Mouse (Mus musculus) intestine, postnatal 0 days (tissue): ENCODE measurements around the gene Zfand5. TPM values are rescaled to one million over a fixed set of nuclear protein-coding genes. Genes with fewer than 3 reads are reported as not detected.

Source experiments
- ATAC-seq: fragments of 200-750 bp; cut with Nextera tagmentation; 2 replicates; pipeline ENCODE4 v1.8.0; 2017; ENCODE audit warnings: mild to moderate bottlenecking, moderate TSS enrichment, moderate library complexity
- H3K27ac ChIP-seq: fragments of 300-500 bp; sonication (generic); 2 replicates; pipeline ENCODE4 v1.5.1; 2014; ENCODE audit warnings: mild to moderate bottlenecking, low read depth, low read length, moderate library complexity
- H3K27me3 ChIP-seq: fragments of 300-500 bp; sonication (generic); replicated peaks from 2 replicates; pipeline ENCODE4 v1.6.1; 2014; ENCODE audit warnings: low read length, mixed read lengths; ENCODE audit not compliant: control insufficient read depth, insufficient read depth
- H3K36me3 ChIP-seq: fragments of 300-500 bp; sonication (generic); 2 replicates; pipeline ENCODE4 v1.6.1; 2014; ENCODE audit warnings: mild to moderate bottlenecking, moderate library complexity; ENCODE audit not compliant: control insufficient read depth, insufficient read depth
- H3K4me1 ChIP-seq: fragments of 300-500 bp; sonication (generic); replicated peaks from 2 replicates; pipeline ENCODE4 v1.6.1; 2014; ENCODE audit warnings: antibody characterized with exemption, low read length, mixed read lengths; ENCODE audit not compliant: control insufficient read depth, insufficient read depth
- H3K4me2 ChIP-seq: fragments of 300-500 bp; sonication (generic); replicated peaks from 2 replicates; pipeline ENCODE4 v1.6.1; 2014; ENCODE audit warnings: low read depth, mild to moderate bottlenecking, moderate library complexity
- H3K4me3 ChIP-seq: fragments of 300-500 bp; sonication (generic); 2 replicates; pipeline ENCODE4 v1.5.1; 2014; ENCODE audit warnings: low read depth, low read length
- H3K9ac ChIP-seq: fragments of 300-500 bp; sonication (generic); 2 replicates; pipeline ENCODE4 v1.6.1; 2014; ENCODE audit warnings: mild to moderate bottlenecking, low read depth, low read length
- H3K9me3 ChIP-seq: fragments of 300-500 bp; sonication (generic); 2 replicates; pipeline ENCODE4 v1.6.1; 2016; ENCODE audit warnings: mixed run types; ENCODE audit not compliant: control insufficient read depth
- CTCF ChIP-seq: sonication (generic); IDR thresholded peaks from 2 replicates; pipeline ENCODE4 v1.5.1; 2016; ENCODE audit warnings: low read depth, mild to moderate bottlenecking, control low read depth, antibody characterized with exemption, moderate library complexity
- WGBS: fragments of 180-500 bp; shearing (Covaris S2); extraction: QIAGEN DNeasy Blood & Tissue Kit; methylation state at CpG from one replicate; pipeline ENCODE4 v1.1.7; 2014; 5-methylcytosine and 5-hydroxymethylcytosine counted together
- polyA plus RNA-seq: library from polyadenylated mRNA; unstranded; fragments of >200 nt; fragmentation: Nextera tagmentation; extraction: Ambion mirVana; gene quantifications from 2 replicates; pipeline ENCODE4 v1.2.1, GENCODE M21; 2015

Zfand5 gene
- polyA plus RNA-seq, 1 experiment from 2014 or later, result 95.9 TPM

- no peak overlapping the region for H3K4me2 ChIP-seq
- H3K9ac ChIP-seq, result no peak overlapping the region
- WGBS, result 69% methylated on average over 11 of the region's 11 CpGs
- 0 out of 2 replicates have a peak, but pooled peaks cover 4% of the 10 kb centered on the region for H3K27me3 ChIP-seq
- TF ChIP-seq CTCF, result no peak
- ATAC-seq, result no peak
- no peaks in the 10 kb centered on the region for H3K4me1 ChIP-seq
- H3K36me3 ChIP-seq, result no peaks in the 10 kb centered on the region
- H3K9me3 ChIP-seq, result no peaks in the 10 kb centered on the region
- H3K27ac ChIP-seq, result no peak overlapping the region
- H3K4me3 ChIP-seq, result no peak overlapping the region
These were observed 59.6 kb downstream of the Zfand5 start for GRCm38 (mm10) chr19:21331621-21332155.

Other genes with a start within 250 kb of the Zfand5 start
- gene Gda, start 201.2 kb downstream of the Zfand5 start, polyA plus RNA-seq, result 37.3 and 46.8 TPM in 2 replicates